Mouse (Mus musculus): ENCODE data around the gene Gm29564. TPM values are rescaled to one million over a fixed set of nuclear protein-coding genes. Genes with fewer than 3 reads are reported as not detected.
"Not testable (repeated sequence)": the region's sequence is repeated elsewhere in the genome, so short reads cannot be mapped to it uniquely, and the experiment has no call there.

The Gm29564 gene
- not detected in 2 replicates for polyA plus RNA-seq (2012; rRNA removed)

- H3K4me3 ChIP-seq (replicated peaks; ENCODE audit: extremely low read depth, low read depth, low read length); DNase-seq; H3K4me1 ChIP-seq (ENCODE audit: control insufficient read depth, insufficient read depth, low read length): not testable (repeated sequence)
- no CpG with 5 or more reads among the region's 6 CpGs for WGBS
Observed at GRCm38 (mm10) chrY:78212693-78213092, at the start of gene Gm29564. TSS of gene Gm29564 (plus strand) at chrY:78212993.

Other genes starting within 250 kb of the Gm29564 start
- not detected in 2 replicates for gene Gm20867, start 249.8 kb upstream of the Gm29564 start, polyA plus RNA-seq (2012; rRNA removed)

Measured in lung, adult 2 months (tissue).